30 mouse cellular contexts compared by ENCODE assay signal in genomic region chr19:57868350-57868749, GRCm38 (mm10).
DNase-seq lines count a peak whose midpoint lies in the region; ATAC-seq and TF ChIP-seq lines count a peak whose summit lies in the region.
"Had no signal": no experiment of that assay in that cellular context is flagged by ENCODE, and none has a peak within 500 bp of the region (broad histone marks: within the 10 kb centered on the region; RNA-seq: fewer than 3 reads in every experiment).

No protein-coding gene starts in this region.

- no peaks in the 10 kb centered on the region for H3K9me3 ChIP-seq in intestine, embryonic 14.5 days (ENCODE audit: control insufficient read depth, low read length)
- no peaks in the 10 kb centered on the region for H3K9me3 ChIP-seq in intestine, postnatal 0 days (ENCODE audit: control insufficient read depth)
- H3K9me3 ChIP-seq in kidney, embryonic 15.5 days (replicated peaks), result no peaks in the 10 kb centered on the region
- H3K9me3 ChIP-seq: embryonic facial prominence, embryonic 12.5 days; embryonic facial prominence, embryonic 15.5 days; heart, embryonic 12.5 days; heart, embryonic 15.5 days; hindbrain, embryonic 15.5 days had no signal

- 74% methylated on average over 4 of the region's 4 CpGs for WGBS in intestine, embryonic 14.5 days
- 67% methylated on average over 4 of the region's 4 CpGs for WGBS in intestine, postnatal 0 days
- 60% methylated on average over 4 of the region's 4 CpGs for WGBS in lung, adult 2 months
- WGBS in kidney, embryonic 15.5 days, result 91% methylated on average over 4 of the region's 4 CpGs

- no peaks in the 10 kb centered on the region for H3K36me3 ChIP-seq in intestine, embryonic 14.5 days (ENCODE audit: control insufficient read depth, insufficient read depth, low read length)
- no peaks in the 10 kb centered on the region for H3K36me3 ChIP-seq in intestine, postnatal 0 days (ENCODE audit: control insufficient read depth, insufficient read depth)
- no peaks in the 10 kb centered on the region for H3K36me3 ChIP-seq in kidney, embryonic 15.5 days
- H3K36me3 ChIP-seq: embryonic facial prominence, embryonic 12.5 days; embryonic facial prominence, embryonic 15.5 days; G1E; heart, embryonic 12.5 days; heart, embryonic 15.5 days; hindbrain, embryonic 15.5 days had no signal

- H3K4me2 ChIP-seq in intestine, embryonic 14.5 days (ENCODE audit: low read length), result no peak overlapping the region
- H3K4me2 ChIP-seq in intestine, postnatal 0 days (replicated peaks; ENCODE audit: low read depth), result no peak overlapping the region
- no peak overlapping the region for H3K4me2 ChIP-seq in kidney, embryonic 15.5 days
- H3K4me2 ChIP-seq: embryonic facial prominence, embryonic 12.5 days; embryonic facial prominence, embryonic 15.5 days; heart, embryonic 12.5 days; heart, embryonic 15.5 days; hindbrain, embryonic 15.5 days had no signal

- no peak overlapping the region for H3K4me3 ChIP-seq in intestine, embryonic 14.5 days (ENCODE audit: low read depth, low read length)
- no peak overlapping the region for H3K4me3 ChIP-seq in intestine, postnatal 0 days (ENCODE audit: low read depth, low read length)
- no peak overlapping the region for H3K4me3 ChIP-seq in lung, adult 2 months (replicated peaks; ENCODE audit: extremely low read depth, low read depth, low read length)
- H3K4me3 ChIP-seq in kidney, embryonic 15.5 days (replicated peaks), result no peak overlapping the region
- H3K4me3 ChIP-seq: embryonic facial prominence, embryonic 12.5 days; embryonic facial prominence, embryonic 15.5 days; gastrocnemius, adult 2 months; heart, embryonic 12.5 days; heart, embryonic 15.5 days; hindbrain, embryonic 15.5 days had no signal

- no peaks in the 10 kb centered on the region for H3K27me3 ChIP-seq in intestine, embryonic 14.5 days (replicated peaks; ENCODE audit: control insufficient read depth, insufficient read depth, low read length)
- no peaks in the 10 kb centered on the region for H3K27me3 ChIP-seq in intestine, postnatal 0 days (replicated peaks; ENCODE audit: control insufficient read depth, insufficient read depth, low read length)
- no peaks in the 10 kb centered on the region for H3K27me3 ChIP-seq in kidney, embryonic 15.5 days
- H3K27me3 ChIP-seq: CH12.LX; embryonic facial prominence, embryonic 12.5 days; embryonic facial prominence, embryonic 15.5 days; heart, embryonic 12.5 days; heart, embryonic 15.5 days; hindbrain, embryonic 15.5 days; Patski had no signal

- no peak for TF ChIP-seq CTCF in intestine, postnatal 0 days (IDR thresholded peaks at IDR 0.05; ENCODE audit: low read depth)
- TF ChIP-seq CTCF in lung, adult 2 months (IDR thresholded peaks at IDR 0.05; ENCODE audit: insufficient read depth, low read length), result no peak

- no peak overlapping the region for H3K9ac ChIP-seq in intestine, embryonic 14.5 days (ENCODE audit: low read length)
- no peak overlapping the region for H3K9ac ChIP-seq in intestine, postnatal 0 days (ENCODE audit: low read depth, low read length)
- H3K9ac ChIP-seq in kidney, embryonic 15.5 days, result no peak overlapping the region
- H3K9ac ChIP-seq: embryonic facial prominence, embryonic 12.5 days; embryonic facial prominence, embryonic 15.5 days; forebrain, postnatal 0 days; heart, embryonic 12.5 days; heart, embryonic 15.5 days; hindbrain, embryonic 15.5 days had no signal

- H3K27ac ChIP-seq in intestine, embryonic 14.5 days (ENCODE audit: low read depth), result no peak overlapping the region
- H3K27ac ChIP-seq in intestine, postnatal 0 days (ENCODE audit: low read depth, low read length), result no peak overlapping the region
- H3K27ac ChIP-seq in kidney, embryonic 15.5 days, result no peak overlapping the region
- H3K27ac ChIP-seq: embryonic facial prominence, embryonic 12.5 days; embryonic facial prominence, embryonic 15.5 days; gastrocnemius, adult 2 months; heart, embryonic 15.5 days; hindbrain, embryonic 15.5 days had no signal

- DNase-seq in intestine, embryonic 14.5 days (ENCODE audit: low spot score), result peak; percentile 42
- DNase-seq in lung, adult 2 months, result peak; percentile 32
- peak; percentile 6 for DNase-seq in lung, postnatal 10 days
- DNase-seq in lung, postnatal 36 days, result peak; percentile 60
- DNase-seq in ovary, adult 18-20 months (ENCODE audit: low spot score), result no peak
- no peak for DNase-seq in c-Kit-positive CD71-positive TER-119-positive erythroid progenitor cells, embryonic 14.5 days (ENCODE audit: low spot score)
- DNase-seq: adrenal gland, postnatal 10 days; adrenal gland, postnatal 36 days; B cell, adult 2 months; cerebellum, adult 11 months; cerebellum, adult 2 months; cerebellum, adult 9-11 months; cerebellum, postnatal 25 days; forebrain, postnatal 0 days; gastrocnemius, adult 2 months; gastrocnemius, postnatal 14 days; heart, adult 18-20 months; heart, postnatal 10 days; heart, postnatal 4 days had no signal

- H3K4me1 ChIP-seq in intestine, embryonic 14.5 days (replicated peaks; ENCODE audit: control insufficient read depth, insufficient read depth, low read length), result no peaks in the 10 kb centered on the region; the same call in 1 of the 2 replicates
- H3K4me1 ChIP-seq in intestine, postnatal 0 days (replicated peaks; ENCODE audit: control insufficient read depth, insufficient read depth, low read length), result no peaks in the 10 kb centered on the region
- H3K4me1 ChIP-seq in lung, adult 2 months (ENCODE audit: control insufficient read depth, insufficient read depth, low read length), result no peaks in the 10 kb centered on the region
- H3K4me1 ChIP-seq in kidney, embryonic 15.5 days, result no peaks in the 10 kb centered on the region
- H3K4me1 ChIP-seq: embryonic facial prominence, embryonic 15.5 days; heart, embryonic 12.5 days; heart, embryonic 15.5 days had no signal

- TF ChIP-seq POLR2A in lung, adult 2 months (IDR thresholded peaks at IDR 0.05; ENCODE audit: borderline replicate concordance, extremely low read depth, low read depth, low read length), result no peak

- ATAC-seq in intestine, embryonic 14.5 days (replicated peaks; ENCODE audit: low FRiP score, low TSS enrichment, low read depth), result no peak
- no peak for ATAC-seq in intestine, postnatal 0 days
- no peak for ATAC-seq in kidney, embryonic 15.5 days (replicated peaks; ENCODE audit: low FRiP score)
- ATAC-seq: forebrain, embryonic 14.5 days; forebrain, postnatal 0 days had no signal

Comparison
In these comparisons a context has a peak if more than half of its experiments do, and no peak if none do; other contexts are left out.
1. DNase-seq: peak in intestine, embryonic 14.5 days (single experiment), lung, adult 2 months (single experiment), lung, postnatal 10 days (single experiment) and lung, postnatal 36 days (single experiment); none in ovary, adult 18-20 months (single experiment) and c-Kit-positive CD71-positive TER-119-positive erythroid progenitor cells, embryonic 14.5 days (single experiment).